Mouse (Mus musculus) Patski (cell line): ENCODE measurements around the gene Cartpt. TPM values are rescaled to one million over a fixed set of nuclear protein-coding genes. Genes with fewer than 3 reads are reported as not detected.
"Not testable (repeated sequence)": the region's sequence is repeated elsewhere in the genome, so short reads cannot be mapped to it uniquely, and the experiment has no call there.

ENCODE experiments used
- ATAC-seq: fragments of 100-300 bp; one replicate; pipeline ENCODE4 v1.8.0; 2021
- CTCF ChIA-PET: fragments of 350-600 bp; sonication (Branson Sonifier 250); formaldehyde crosslinking; loops from one replicate; lab custom pipeline; 2022; ENCODE audit warnings: inconsistent platforms; lab: Charles Lee
- POLR2A ChIA-PET: fragments of 350-600 bp; sonication (Branson Sonifier 250); formaldehyde crosslinking; loops from one replicate; lab custom pipeline; 2022; ENCODE audit warnings: antibody characterized with exemption, inconsistent platforms; lab: Charles Lee
- DNase-seq: peaks from one replicate; pipeline ENCODE4 v3.0.0-alpha.2; 2011; ENCODE audit warnings: low read depth, low spot score
- H3K27me3 ChIP-seq: fragments of 371-371 bp; one replicate; pipeline ENCODE4 v1.5.1; 2021
- CTCF ChIP-seq: fragments of 100-300 bp; IDR thresholded peaks from one replicate; pipeline ENCODE4 v1.5.1; 2021
- in situ Hi-C: fragments of 300-500 bp; cut with MboI; formaldehyde crosslinking; loops from 3 replicates; pipeline ENCODE4 v1.11.1; 2018; ENCODE audit warnings: low pct_unique_long_range_greater_than_20kb, mixed read lengths
- polyA plus RNA-seq: library from polyadenylated mRNA; unstranded; gene quantifications from one replicate; pipeline ENCODE4 v1.2.3, GENCODE M21; 2021

The Cartpt gene
- polyA plus RNA-seq, 1 experiment from 2014 or later: not detected

DNA sequence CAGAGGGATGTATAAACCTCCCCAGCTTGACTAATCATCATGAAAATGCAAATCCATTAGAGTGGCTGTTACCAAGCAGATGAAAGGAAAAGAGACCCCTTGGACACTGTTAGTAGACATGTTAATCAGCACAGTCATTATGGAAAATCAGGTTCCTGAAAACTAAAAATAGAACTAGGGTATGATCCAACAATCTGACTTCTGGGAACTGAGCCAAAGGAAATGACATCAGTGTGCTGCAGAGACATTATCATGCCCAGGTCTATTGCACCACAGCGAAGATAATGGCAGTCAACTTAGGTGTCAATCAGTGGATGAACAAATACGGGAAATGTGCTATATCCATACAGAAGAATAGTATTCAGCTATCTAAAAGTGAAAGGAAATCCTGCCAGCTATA, 43.0 kb downstream of the Cartpt start:
- POLR2A ChIA-PET: no interaction called here
- peaks cover 4% of the 10 kb centered on the region for H3K27me3 ChIP-seq
- in situ Hi-C loops: loop anchor here (10.0 kb wide), 1 partner anchor 127 kb away; no protein-coding TSS in a partner anchor
- CTCF ChIA-PET: interaction anchor here (1.1 to 1.9 kb wide), 2 partner anchors 56 to 98 kb away, joined by 4 to 5 read pairs; no protein-coding TSS in a partner anchor
- DNase-seq (no peak), ATAC-seq (no peak)
- TF ChIP-seq CTCF: no peak

DNA sequence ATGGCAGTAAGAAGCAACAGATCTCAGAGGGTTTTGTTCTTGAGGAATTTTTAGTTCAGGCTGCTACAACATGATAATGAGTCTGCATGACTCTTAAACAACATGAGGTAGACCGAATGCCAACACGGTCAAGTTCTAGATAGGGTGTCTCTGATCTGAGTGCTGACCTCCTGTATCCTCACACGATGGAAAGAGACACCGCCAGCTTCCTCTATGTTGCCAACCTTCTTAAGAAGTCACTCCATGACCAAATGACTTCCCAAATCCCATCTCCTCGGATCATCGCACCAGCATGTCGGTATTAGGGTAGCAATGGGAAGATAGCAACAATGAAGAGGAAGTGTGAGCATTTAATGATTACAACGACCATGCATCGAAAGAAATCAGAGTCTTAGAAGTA, 43.6 kb downstream of the Cartpt start:
- in situ Hi-C loops: loop anchor here (10.0 kb wide), 1 partner anchor 127 kb away; no protein-coding TSS in a partner anchor
- DNase-seq (no peak), ATAC-seq (no peak)
- ChIA-PET CTCF (no interaction called here), POLR2A (no interaction called here)
- peaks cover 4% of the 10 kb centered on the region for H3K27me3 ChIP-seq
- TF ChIP-seq CTCF: no peak

DNA sequence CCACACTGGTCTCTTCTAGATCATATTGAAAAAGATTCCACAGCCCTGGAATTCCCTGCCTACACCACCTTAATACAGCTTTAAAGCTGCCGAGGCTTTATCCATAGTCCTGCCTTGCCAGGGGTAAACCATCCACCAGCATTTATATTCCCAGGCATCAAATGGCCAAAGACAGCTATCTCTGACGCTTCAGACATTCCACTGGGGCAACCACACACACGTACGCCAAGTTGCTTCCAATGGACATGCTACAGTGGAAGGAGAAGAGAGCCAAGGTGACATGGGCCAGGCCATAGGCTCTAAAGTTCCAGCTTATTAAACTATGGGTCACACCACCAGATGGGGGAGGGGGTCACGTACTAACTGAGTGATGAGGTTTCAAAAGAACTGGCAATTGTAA, 45.7 kb downstream of the Cartpt start:
- ChIA-PET CTCF (interaction anchor here (1.3 kb wide), 1 partner anchor 502 kb away, joined by 4 read pairs; no protein-coding TSS in a partner anchor), POLR2A (no interaction called here)
- in situ Hi-C loops: loop anchor here (10.0 kb wide), 1 partner anchor 130 kb away; no protein-coding TSS in a partner anchor
- H3K27me3 ChIP-seq: peaks cover 4% of the 10 kb centered on the region
- DNase-seq: no peak
- TF ChIP-seq CTCF: no peak
- ATAC-seq: no peak

DNA sequence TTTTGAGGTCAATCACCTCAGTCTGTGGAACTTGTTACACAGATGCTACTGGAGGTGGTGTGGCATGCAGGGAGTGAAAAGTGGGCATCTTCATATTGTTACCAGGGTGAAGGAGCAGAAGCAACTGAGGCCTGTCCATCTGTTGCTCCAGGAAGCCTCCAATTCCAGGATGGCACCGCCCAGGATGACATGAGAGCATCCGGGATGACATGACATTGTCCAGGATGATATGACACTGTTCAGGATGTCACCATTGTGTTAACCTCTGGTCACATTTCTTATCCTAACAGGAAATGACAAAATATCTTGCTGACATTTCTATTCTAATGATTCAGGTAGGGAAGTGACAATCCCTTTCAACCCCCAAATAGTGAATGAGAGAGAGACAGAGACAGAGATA, 47.8 kb downstream of the Cartpt start:
- in situ Hi-C loops: loop anchor here (10.0 kb wide), 1 partner anchor 132 kb away; no protein-coding TSS in a partner anchor
- DNase-seq: no peak
- ATAC-seq: no peak

DNA sequence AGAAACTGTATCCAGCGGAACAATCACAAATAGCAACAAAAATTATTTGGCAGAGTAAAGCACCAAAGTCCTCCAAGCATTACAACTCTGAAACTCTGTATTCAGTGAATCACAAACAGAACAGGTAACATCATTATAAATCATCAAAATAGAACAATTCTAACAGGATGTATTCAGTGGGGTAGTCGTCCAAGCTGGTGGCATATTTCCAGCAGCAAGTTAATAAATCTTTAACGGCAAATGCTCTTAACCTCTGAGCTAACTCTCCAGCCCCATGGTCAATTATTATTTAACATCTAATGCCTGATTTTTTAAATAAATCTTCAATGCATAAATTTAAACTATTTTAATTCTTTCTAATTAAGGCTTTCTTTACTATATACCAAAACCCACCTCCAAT, 48.5 kb downstream of the Cartpt start:
- H3K27me3 ChIP-seq, POLR2A ChIA-PET, ATAC-seq, DNase-seq, CTCF ChIA-PET: not testable (repeated sequence)
- in situ Hi-C loops: loop anchor here (10.0 kb wide), 1 partner anchor 132 kb away; no protein-coding TSS in a partner anchor

More for the DNA sequence above, 47.8 kb downstream of the Cartpt start:
- H3K27me3 ChIP-seq: peaks cover 4% of the 10 kb centered on the region
- ChIA-PET POLR2A (no interaction called here), CTCF (no interaction called here)
- TF ChIP-seq CTCF: no peak

DNA sequence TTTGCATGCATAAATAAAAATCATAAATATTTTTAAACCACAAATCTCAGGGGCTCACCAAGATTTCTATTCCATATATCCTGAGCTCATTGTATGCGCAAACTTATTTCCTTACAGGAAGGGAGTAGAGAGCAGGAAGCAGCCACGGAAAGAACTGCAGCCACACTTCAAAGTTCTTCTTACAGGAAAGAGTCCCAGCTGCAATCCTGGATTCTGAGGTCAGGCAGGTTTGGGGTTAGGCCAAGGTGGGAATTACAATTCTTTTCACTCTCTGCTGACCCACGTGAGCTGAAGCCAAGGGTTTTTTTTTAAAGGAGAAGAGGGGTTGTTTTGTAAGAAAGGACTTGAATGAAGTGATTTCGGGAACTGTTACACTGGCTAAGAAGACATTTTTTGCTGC, 49.9 kb downstream of the Cartpt start:
- peaks cover 4% of the 10 kb centered on the region for H3K27me3 ChIP-seq
- ChIA-PET CTCF (interaction anchor here (1.2 to 1.5 kb wide), 2 partner anchors 14 to 498 kb away, joined by 4 read pairs; no protein-coding TSS in a partner anchor), POLR2A (no interaction called here)
- TF ChIP-seq CTCF: no peak
- no peak for ATAC-seq
- in situ Hi-C loops: loop anchor here (10.0 kb wide), 1 partner anchor 134 kb away; no protein-coding TSS in a partner anchor
- DNase-seq: no peak

DNA sequence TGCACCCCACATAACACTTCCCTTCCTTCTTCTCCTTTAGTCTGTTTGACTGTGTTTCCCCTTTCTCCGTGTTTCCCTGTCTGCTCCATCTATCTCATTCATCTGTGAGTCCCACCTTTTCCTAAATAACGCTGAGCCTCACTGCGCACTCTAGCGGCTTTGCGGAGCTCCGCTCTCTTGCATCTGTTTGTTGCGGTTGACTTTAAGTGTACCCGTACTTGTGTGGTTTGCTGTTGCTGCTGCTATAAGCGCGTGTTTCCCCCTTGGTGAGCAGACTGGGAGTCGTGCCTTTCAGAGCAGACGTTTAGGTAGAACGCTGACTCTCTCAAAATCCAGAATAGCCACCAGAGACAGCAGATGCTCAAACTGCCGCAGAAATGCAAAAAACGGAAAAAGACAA, 51.3 kb downstream of the Cartpt start:
- DNase-seq (no peak), ATAC-seq (no peak)
- no peak for TF ChIP-seq CTCF
- ChIA-PET CTCF (no interaction called here), POLR2A (no interaction called here)
- in situ Hi-C loops: loop anchor here (25.0 kb wide), 1 partner anchor 687 kb away; no protein-coding TSS in a partner anchor
- H3K27me3 ChIP-seq: no peaks in the 10 kb centered on the region

Other genes starting within 250 kb of the Cartpt start
- gene Mccc2, start 114.5 kb upstream of the Cartpt start, polyA plus RNA-seq: 55.0 TPM
- gene Bdp1, start 203.0 kb upstream of the Cartpt start, polyA plus RNA-seq: 17.8 TPM
- 32.3 TPM for gene Serf1, start 206.9 kb upstream of the Cartpt start, polyA plus RNA-seq
- gene Smn1, start 223.8 kb upstream of the Cartpt start, polyA plus RNA-seq: 44.4 TPM